Mouse (Mus musculus) hindbrain, embryonic 16.5 days (tissue): Measurements from ENCODE around the gene Gipc3. TPM values are rescaled to one million over a fixed set of nuclear protein-coding genes. Genes with fewer than 3 reads are reported as not detected.

ENCODE experiments used
- ATAC-seq: fragments of 200-750 bp; cut with Nextera tagmentation; 2 replicates; pipeline ENCODE4 v1.8.0; 2017; ENCODE audit warnings: moderate TSS enrichment, moderate library complexity
- H3K27ac ChIP-seq: fragments of 300-500 bp; sonication (generic); 2 replicates; pipeline ENCODE4 v1.5.1; 2014; ENCODE audit warnings: low read depth, mild to moderate bottlenecking, control low read depth, low read length, moderate library complexity
- H3K27me3 ChIP-seq: fragments of 300-500 bp; sonication (generic); replicated peaks from 2 replicates; pipeline ENCODE4 v1.6.1; 2014; ENCODE audit warnings: low read length; ENCODE audit not compliant: control insufficient read depth, insufficient read depth
- H3K36me3 ChIP-seq: fragments of 300-500 bp; sonication (generic); 2 replicates; pipeline ENCODE4 v1.6.1; 2014; ENCODE audit warnings: mild to moderate bottlenecking, low read length, moderate library complexity, mixed read lengths; ENCODE audit not compliant: control insufficient read depth, insufficient read depth
- H3K4me1 ChIP-seq: fragments of 300-500 bp; sonication (generic); 2 replicates; pipeline ENCODE4 v1.6.1; 2014; ENCODE audit warnings: low read depth, low read length; ENCODE audit not compliant: control insufficient read depth, insufficient read depth
- H3K4me2 ChIP-seq: fragments of 300-500 bp; sonication (generic); 2 replicates; pipeline ENCODE4 v1.6.1; 2014; ENCODE audit warnings: mild to moderate bottlenecking, low read length, control low read depth, moderate library complexity
- H3K4me3 ChIP-seq: fragments of 300-500 bp; sonication (generic); 2 replicates; pipeline ENCODE4 v1.5.1; 2014; ENCODE audit warnings: mild to moderate bottlenecking, low read length, control low read depth, moderate library complexity
- H3K9ac ChIP-seq: fragments of 300-500 bp; sonication (generic); 2 replicates; pipeline ENCODE4 v1.6.1; 2014; ENCODE audit warnings: low read depth, mild to moderate bottlenecking, control low read depth, low read length, moderate library complexity
- H3K9me3 ChIP-seq: fragments of 300-500 bp; sonication (generic); 2 replicates; pipeline ENCODE4 v1.6.1; 2014; ENCODE audit warnings: mild to moderate bottlenecking, low read length, moderate library complexity; ENCODE audit not compliant: control insufficient read depth
- WGBS: fragments of 180-500 bp; shearing (Covaris S2); extraction: QIAGEN DNeasy Blood & Tissue Kit; methylation state at CpG from one replicate; pipeline ENCODE4 v1.1.7; 2014; 5-methylcytosine and 5-hydroxymethylcytosine counted together
- polyA plus RNA-seq: library from polyadenylated mRNA; unstranded; fragments of >200 nt; fragmentation: Nextera tagmentation; extraction: Ambion mirVana; gene quantifications from 2 replicates; pipeline ENCODE4 v1.2.1, GENCODE M21; 2015

The Gipc3 gene
- polyA plus RNA-seq, 1 experiment from 2014 or later: not detected

GRCm38 (mm10) chr10:81341333-81341949 lies 1.6 kb downstream of the Gipc3 start:
- H3K27ac ChIP-seq: no peak overlapping the region
- WGBS: 30% methylated on average over 16 of the region's 16 CpGs
- H3K4me2 ChIP-seq: no peak overlapping the region
- no peak overlapping the region for H3K4me3 ChIP-seq
- no peak for ATAC-seq
- H3K4me1 ChIP-seq: peaks cover 8% of the 10 kb centered on the region
- no peaks in the 10 kb centered on the region for H3K9me3 ChIP-seq
- H3K27me3 ChIP-seq: peaks cover 40% of the 10 kb centered on the region
- no peaks in the 10 kb centered on the region for H3K36me3 ChIP-seq
- H3K9ac ChIP-seq: no peak overlapping the region

- H3K9me3 ChIP-seq: no peaks in the 10 kb centered on the region
- no peak overlapping the region for H3K27ac ChIP-seq
- peaks cover 40% of the 10 kb centered on the region for H3K27me3 ChIP-seq
- ATAC-seq: no peak
- H3K36me3 ChIP-seq: no peaks in the 10 kb centered on the region
- H3K4me2 ChIP-seq: no peak overlapping the region
- H3K9ac ChIP-seq: no peak overlapping the region
- peaks cover 7% of the 10 kb centered on the region for H3K4me1 ChIP-seq
- no peak overlapping the region for H3K4me3 ChIP-seq
- 37% methylated on average over 17 of the region's 17 CpGs for WGBS
Observed at GRCm38 (mm10) chr10:81340551-81341332, 2.3 kb downstream of the Gipc3 start.

- Histone ChIP-seq H3K4me3 (no peak overlapping the region), H3K9ac (no peak overlapping the region), H3K27ac (no peak overlapping the region), H3K4me2 (no peak overlapping the region), H3K36me3 (no peaks in the 10 kb centered on the region), H3K4me1 (no peaks in the 10 kb centered on the region; the same call in 1 of the 2 replicates), H3K9me3 (no peaks in the 10 kb centered on the region), H3K27me3 (peaks cover 20% of the 10 kb centered on the region)
- WGBS: 88% methylated on average over 4 of the region's 4 CpGs
- no peak for ATAC-seq
Observed at GRCm38 (mm10) chr10:81336558-81336957, 6.5 kb downstream of the Gipc3 start.

- peaks cover 12% of the 10 kb centered on the region for H3K27me3 ChIP-seq
Observed at GRCm38 (mm10) chr10:81335393-81336340, 7.4 kb downstream of the Gipc3 start.

GRCm38 (mm10) chr10:81334324-81334723 lies 8.7 kb downstream of the Gipc3 start:
- no peak overlapping the region for H3K4me3 ChIP-seq
- H3K9ac ChIP-seq: no peak overlapping the region
- no peaks in the 10 kb centered on the region for H3K36me3 ChIP-seq
- 58% methylated on average over 11 of the region's 11 CpGs for WGBS
- peaks cover 10% of the 10 kb centered on the region for H3K27me3 ChIP-seq
- no peak overlapping the region for H3K27ac ChIP-seq
- no peaks in the 10 kb centered on the region; the same call in 1 of the 2 replicates for H3K4me1 ChIP-seq
- no peak for ATAC-seq
- no peak overlapping the region for H3K4me2 ChIP-seq
- no peaks in the 10 kb centered on the region for H3K9me3 ChIP-seq

More at GRCm38 (mm10) chr10:81335393-81336340, 7.4 kb downstream of the Gipc3 start:
- Histone ChIP-seq H3K9ac (no peak overlapping the region), H3K4me2 (no peak overlapping the region), H3K9me3 (no peaks in the 10 kb centered on the region), H3K4me3 (no peak overlapping the region), H3K36me3 (no peaks in the 10 kb centered on the region), H3K4me1 (no peaks in the 10 kb centered on the region; the same call in 1 of the 2 replicates), H3K27ac (0 out of 2 replicates have a peak overlapping the region, but pooled peaks have one; percentile 17)
- 35% methylated on average over 17 of the region's 19 CpGs for WGBS
- 0 out of 2 replicates have a peak, but pooled peaks have one; percentile 37 for ATAC-seq

- WGBS: 14% methylated on average over 29 of the region's 29 CpGs
Observed at GRCm38 (mm10) chr10:81332277-81332676, 10.8 kb downstream of the Gipc3 start.

GRCm38 (mm10) chr10:81330007-81330406 lies 13.1 kb downstream of the Gipc3 start:
- peaks cover 19% of the 10 kb centered on the region for H3K36me3 ChIP-seq
- 52% methylated on average over 4 of the region's 4 CpGs for WGBS
- no peak overlapping the region for H3K4me3 ChIP-seq
- no peaks in the 10 kb centered on the region for H3K9me3 ChIP-seq
- H3K9ac ChIP-seq: no peak overlapping the region
- no peak overlapping the region for H3K4me2 ChIP-seq
- ATAC-seq: no peak
- H3K27ac ChIP-seq: no peak overlapping the region
- H3K4me1 ChIP-seq: no peaks in the 10 kb centered on the region; the same call in 1 of the 2 replicates
- H3K27me3 ChIP-seq: peaks cover 10% of the 10 kb centered on the region

More at GRCm38 (mm10) chr10:81332277-81332676, 10.8 kb downstream of the Gipc3 start:
- no peaks in the 10 kb centered on the region for H3K9me3 ChIP-seq
- no peak for ATAC-seq
- 0 out of 2 replicates have a peak overlapping the region, but pooled peaks have one; percentile 7 for H3K4me2 ChIP-seq
- H3K36me3 ChIP-seq: no peaks in the 10 kb centered on the region
- H3K4me1 ChIP-seq: no peaks in the 10 kb centered on the region; the same call in 1 of the 2 replicates
- no peak overlapping the region for H3K27ac ChIP-seq
- no peak overlapping the region for H3K9ac ChIP-seq
- H3K27me3 ChIP-seq: peaks cover 10% of the 10 kb centered on the region
- H3K4me3 ChIP-seq: no peak overlapping the region; the same call in 1 of the 2 replicates

GRCm38 (mm10) chr10:81329194-81329975 lies 13.7 kb downstream of the Gipc3 start:
- ATAC-seq: no peak
- H3K9me3 ChIP-seq: no peaks in the 10 kb centered on the region
- peak overlapping the region; percentile 22; the same call in 1 of the 2 replicates for H3K9ac ChIP-seq
- 74% methylated on average over 10 of the region's 10 CpGs for WGBS
- H3K4me3 ChIP-seq: no peak overlapping the region
- no peak overlapping the region for H3K4me2 ChIP-seq
- no peaks in the 10 kb centered on the region for H3K4me1 ChIP-seq
- no peak overlapping the region for H3K27ac ChIP-seq
- H3K36me3 ChIP-seq: peaks cover 25% of the 10 kb centered on the region
- peaks cover 10% of the 10 kb centered on the region for H3K27me3 ChIP-seq
